Mouse (Mus musculus) mouse trophoblast stem cell (cell line): Measurements from ENCODE around the gene Plxnd1.

ENCODE experiments used
- in situ Hi-C, 2 experiments: fragments of 300-500 bp; cut with MseI, MboI; formaldehyde crosslinking; loops; 2 replicates in 1 of 2; 3 replicates in 1 of 2; pipeline ENCODE4 v1.15.1; 2025

The Plxnd1 gene

GRCm38 (mm10) chr6:115959151-115959691 lies 35.6 kb downstream of the Plxnd1 start:
- in situ Hi-C loops = no loop called here

GRCm38 (mm10) chr6:115958445-115958844 lies 36.4 kb downstream of the Plxnd1 start:
- in situ Hi-C loops = no loop called here

GRCm38 (mm10) chr6:115957681-115958080 lies 37.1 kb downstream of the Plxnd1 start:
- in situ Hi-C loops = no loop called here

GRCm38 (mm10) chr6:115956922-115957601 lies 37.7 kb downstream of the Plxnd1 start:
- in situ Hi-C loops = no loop called here

- in situ Hi-C loops = no loop called here
Observed at GRCm38 (mm10) chr6:115956418-115956921, 38.3 kb downstream of the Plxnd1 start.

- in situ Hi-C loops = no loop called here
Observed at GRCm38 (mm10) chr6:115955664-115956063, 39.1 kb downstream of the Plxnd1 start.

GRCm38 (mm10) chr6:115955169-115955568 lies 39.6 kb downstream of the Plxnd1 start:
- in situ Hi-C loops = no loop called here

- in situ Hi-C loops = no loop called here
Observed at GRCm38 (mm10) chr6:115954506-115955074, 40.2 kb downstream of the Plxnd1 start.

GRCm38 (mm10) chr6:115946389-115946788 lies 48.4 kb downstream of the Plxnd1 start:
- in situ Hi-C loops = no loop called here

- in situ Hi-C loops = no loop called here
Observed at GRCm38 (mm10) chr6:115945633-115946032, 49.2 kb downstream of the Plxnd1 start.

- in situ Hi-C loops = no loop called here
Observed at GRCm38 (mm10) chr6:115944638-115945037, 50.2 kb downstream of the Plxnd1 start, which contains the start of gene H1foo. TSS of gene H1foo (plus strand) at chr6:115944938.

GRCm38 (mm10) chr6:115943498-115944427 lies 51.0 kb downstream of the Plxnd1 start:
- in situ Hi-C loops = no loop called here

GRCm38 (mm10) chr6:115941128-115941527 lies 53.7 kb downstream of the Plxnd1 start:
- in situ Hi-C loops = no loop called here

- in situ Hi-C loops = no loop called here
Observed at GRCm38 (mm10) chr6:115940603-115941002, 54.2 kb downstream of the Plxnd1 start.

GRCm38 (mm10) chr6:115938798-115939197 lies 56.0 kb downstream of the Plxnd1 start:
- in situ Hi-C loops = no loop called here

GRCm38 (mm10) chr6:115938011-115938410 lies 56.8 kb downstream of the Plxnd1 start:
- in situ Hi-C loops = no loop called here

- in situ Hi-C loops = no loop called here
Observed at GRCm38 (mm10) chr6:115935544-115935943, 59.3 kb downstream of the Plxnd1 start.

- in situ Hi-C loops = no loop called here
Observed at GRCm38 (mm10) chr6:115932391-115932790, 62.4 kb downstream of the Plxnd1 start.

- in situ Hi-C loops = no loop called here
Observed at GRCm38 (mm10) chr6:115931639-115932038, 63.2 kb downstream of the Plxnd1 start, which contains the start of gene Rho. TSS of gene Rho (plus strand) at chr6:115931748.

- in situ Hi-C loops = no loop called here
Observed at GRCm38 (mm10) chr6:115930018-115930417, 64.8 kb downstream of the Plxnd1 start.
